In genomic region chr8:34610186-34610585, GRCm38 (mm10) we compare ENCODE assay signal across 14 mouse cellular contexts.
"Had no signal": no experiment of that assay in that cellular context is flagged by ENCODE, and none has a peak within 500 bp of the region (broad histone marks: within the 10 kb centered on the region; RNA-seq: fewer than 3 reads in every experiment).

No protein-coding gene starts in this region.

- DNase-seq: cerebellum, adult 9-11 months; cerebellum, postnatal 10 days; cerebellum, postnatal 14 days; cerebellum, postnatal 25 days; cerebellum, postnatal 36 days; embryo, embryonic 11 days; forebrain, postnatal 0 days; gastrocnemius, adult 2 months; gastrocnemius, postnatal 10 days; gastrocnemius, postnatal 14 days; gastrocnemius, postnatal 25 days; gastrocnemius, postnatal 36 days; heart, adult 18-20 months; heart, adult 2 months had no signal
